Mouse (Mus musculus) heart, embryonic 15.5 days (tissue): ENCODE measurements around the gene Grhl1. TPM values are rescaled to one million over a fixed set of nuclear protein-coding genes. Genes with fewer than 3 reads are reported as not detected.

Source experiments
- ATAC-seq: fragments of 200-750 bp; cut with Nextera tagmentation; replicated peaks from 2 replicates; pipeline ENCODE4 v1.8.0; 2017; ENCODE audit warnings: low read depth, moderate TSS enrichment; ENCODE audit not compliant: insufficient number of reproducible peaks, insufficient read depth, low FRiP score
- H3K27ac ChIP-seq: fragments of 300-500 bp; sonication (generic); 2 replicates; pipeline ENCODE4 v1.5.1; 2015; ENCODE audit warnings: mild to moderate bottlenecking, inconsistent platforms
- H3K27me3 ChIP-seq: fragments of 300-500 bp; sonication (generic); 2 replicates; pipeline ENCODE4 v1.6.1; 2015; ENCODE audit warnings: inconsistent platforms
- H3K36me3 ChIP-seq: fragments of 300-500 bp; sonication (generic); 2 replicates; pipeline ENCODE4 v1.6.1; 2015; ENCODE audit warnings: mild to moderate bottlenecking, inconsistent platforms
- H3K4me1 ChIP-seq: fragments of 300-500 bp; sonication (generic); replicated peaks from 2 replicates; pipeline ENCODE4 v1.6.1; 2015; ENCODE audit warnings: inconsistent platforms
- H3K4me2 ChIP-seq: fragments of 300-500 bp; sonication (generic); 2 replicates; pipeline ENCODE4 v1.6.1; 2015; ENCODE audit warnings: inconsistent platforms, mild to moderate bottlenecking, moderate library complexity
- H3K4me3 ChIP-seq: fragments of 300-500 bp; sonication (generic); 2 replicates; pipeline ENCODE4 v1.5.1; 2015; ENCODE audit warnings: mild to moderate bottlenecking, inconsistent platforms
- H3K9ac ChIP-seq: fragments of 300-500 bp; sonication (generic); 2 replicates; pipeline ENCODE4 v1.6.1; 2015; ENCODE audit warnings: mild to moderate bottlenecking, inconsistent platforms
- H3K9me3 ChIP-seq: fragments of 300-500 bp; sonication (generic); replicated peaks from 2 replicates; pipeline ENCODE4 v1.6.1; 2016; ENCODE audit warnings: inconsistent platforms
- WGBS: fragments of 180-500 bp; shearing (Covaris S2); methylation state at CpG from one replicate; pipeline ENCODE4 v1.1.7; 2015; ENCODE audit warnings: mixed read lengths; 5-methylcytosine and 5-hydroxymethylcytosine counted together
- polyA plus RNA-seq: library from polyadenylated mRNA; unstranded; fragments of >200 nt; fragmentation: Nextera tagmentation; extraction: Ambion mirVana; gene quantifications from 2 replicates; pipeline ENCODE4 v1.2.1, GENCODE M21; 2015

Grhl1 gene
- polyA plus RNA-seq, 1 experiment from 2014 or later: 1.3 TPM

DNA sequence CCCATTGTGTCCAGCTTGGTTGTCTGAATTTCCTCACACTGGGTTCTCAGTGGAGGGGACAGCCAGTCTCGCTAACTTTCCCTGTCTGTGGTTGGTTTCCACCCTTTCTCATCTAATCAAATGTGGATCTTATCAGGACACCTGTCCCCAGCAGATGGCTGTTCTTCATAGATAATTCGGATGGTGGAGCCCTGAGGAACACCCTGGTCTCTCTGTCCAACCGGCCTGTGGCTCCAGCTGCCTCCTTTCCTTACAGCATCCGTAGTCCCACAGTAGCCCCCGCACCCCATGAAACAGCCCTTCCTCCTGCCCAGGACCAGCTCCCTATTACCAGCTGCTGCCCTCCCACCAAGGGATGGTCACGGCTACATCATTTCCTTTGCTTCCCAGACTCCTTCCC, 73.8 kb downstream of the Grhl1 start:
- Histone ChIP-seq H3K4me2 (no peak overlapping the region), H3K27ac (no peak overlapping the region), H3K9ac (no peak overlapping the region), H3K4me1 (peaks cover 30% of the 10 kb centered on the region), H3K36me3 (no peaks in the 10 kb centered on the region), H3K4me3 (no peak overlapping the region), H3K9me3 (no peaks in the 10 kb centered on the region), H3K27me3 (no peaks in the 10 kb centered on the region)
- ATAC-seq: no peak
- 76% methylated on average over 6 of the region's 6 CpGs for WGBS

DNA sequence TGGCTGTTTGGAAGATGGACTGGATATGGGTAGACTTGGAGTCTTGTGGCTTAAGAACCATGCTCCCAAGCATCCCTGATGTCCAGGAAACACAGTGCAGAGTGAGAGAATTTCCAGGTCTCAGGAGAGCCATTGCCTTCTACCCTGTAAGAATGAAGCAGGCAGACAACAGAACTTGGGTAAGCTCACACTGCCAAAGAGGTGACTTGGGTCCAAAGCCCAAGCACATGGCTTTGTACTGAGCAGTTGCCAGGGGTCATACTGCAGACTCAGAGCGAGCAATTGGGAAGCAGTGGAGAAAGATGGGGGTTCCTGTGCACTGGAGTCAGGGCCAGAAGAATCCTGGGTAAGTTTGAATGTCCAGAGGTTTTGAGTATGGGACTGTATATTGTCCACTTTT, 76.0 kb downstream of the Grhl1 start:
- Histone ChIP-seq H3K27me3 (no peaks in the 10 kb centered on the region), H3K36me3 (no peaks in the 10 kb centered on the region), H3K4me1 (peaks cover 31% of the 10 kb centered on the region), H3K9ac (no peak overlapping the region), H3K27ac (no peak overlapping the region), H3K4me3 (no peak overlapping the region), H3K9me3 (no peaks in the 10 kb centered on the region), H3K4me2 (no peak overlapping the region)
- no peak for ATAC-seq
- WGBS: 74% methylated on average over 1 of the region's 1 CpGs

DNA sequence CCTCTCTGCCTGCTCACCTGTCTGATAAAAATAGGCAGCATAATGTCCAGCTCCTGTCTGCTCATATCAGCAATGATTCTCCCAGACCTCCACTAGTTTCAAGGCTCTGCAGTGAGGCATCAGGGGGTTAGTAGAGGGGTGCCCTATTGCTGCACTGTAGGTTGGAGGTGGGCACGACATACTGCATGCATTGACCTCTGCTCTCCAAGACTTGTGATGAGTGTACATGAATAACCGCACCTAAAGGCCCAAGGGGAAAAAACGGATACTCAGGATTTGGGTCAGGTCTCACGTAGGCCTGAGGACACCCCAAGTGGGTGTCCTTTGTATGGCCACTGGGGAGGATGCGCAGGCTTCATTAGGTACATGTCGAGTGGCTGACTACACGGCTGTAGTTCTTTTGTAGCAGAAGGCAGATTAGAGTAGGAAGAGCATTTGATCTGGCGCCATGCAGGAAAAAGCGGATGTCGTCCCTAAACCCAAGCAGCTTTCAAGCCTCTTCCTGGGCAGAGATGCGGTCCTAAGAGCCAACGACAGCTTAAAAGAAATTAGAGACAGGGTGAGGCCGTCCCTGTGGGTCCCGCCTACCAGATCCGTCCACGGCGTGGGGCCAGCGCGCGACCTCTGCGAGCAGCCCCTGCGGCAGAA, 78.5 kb downstream of the Grhl1 start:
- H3K27ac ChIP-seq: peak overlapping the region; percentile 91
- H3K36me3 ChIP-seq: peaks cover 15% of the 10 kb centered on the region
- peaks cover 43% of the 10 kb centered on the region for H3K4me1 ChIP-seq
- 4% methylated on average over 22 of the region's 22 CpGs for WGBS
- H3K4me3 ChIP-seq: peak overlapping the region; percentile 100
- H3K9me3 ChIP-seq: no peaks in the 10 kb centered on the region
- H3K4me2 ChIP-seq: peak overlapping the region; percentile 66
- ATAC-seq: no peak
- H3K9ac ChIP-seq: peak overlapping the region; percentile 64
- H3K27me3 ChIP-seq: no peaks in the 10 kb centered on the region

DNA sequence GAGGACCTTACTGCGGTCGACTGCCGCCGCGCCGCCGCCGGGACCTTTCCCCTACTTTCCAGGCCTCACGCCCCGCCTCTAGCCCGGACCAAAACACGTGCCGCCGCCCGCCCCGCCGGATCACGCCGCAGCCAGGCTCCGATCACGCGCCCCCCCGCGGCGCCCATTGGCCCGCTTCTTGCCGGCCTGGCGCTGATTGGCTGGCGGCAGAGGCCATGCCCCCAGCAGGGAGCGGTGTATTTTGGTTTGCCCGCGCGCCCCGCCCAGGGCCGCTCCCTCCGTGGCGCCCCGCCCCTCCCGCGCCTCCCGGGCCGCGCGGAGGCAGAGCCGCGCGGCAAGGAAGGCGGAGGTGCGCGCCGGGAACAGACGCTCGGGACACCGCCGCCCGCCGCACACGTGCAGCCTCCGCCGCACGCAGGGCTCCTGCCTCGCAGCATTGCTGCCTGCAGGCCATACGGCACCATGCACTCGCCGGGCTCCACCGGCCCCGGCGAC, 79.0 kb downstream of the Grhl1 start, which contains the start of gene Klf11:
TSS of gene Klf11 (plus strand) at position 212 of the 495 bp plus-strand sequence.
- Histone ChIP-seq H3K4me1 (peaks cover 49% of the 10 kb centered on the region), H3K27me3 (no peaks in the 10 kb centered on the region), H3K36me3 (peaks cover 21% of the 10 kb centered on the region), H3K9ac (peak within 1 kb of the TSS; percentile 100), H3K27ac (peak within 1 kb of the TSS; percentile 99), H3K4me2 (peak within 1 kb of the TSS; percentile 66), H3K9me3 (no peaks in the 10 kb centered on the region), H3K4me3 (peak within 1 kb of the TSS; percentile 100)
- WGBS: under 1% methylated on average over 68 of the region's 68 CpGs
- ATAC-seq: peak; percentile 96

DNA sequence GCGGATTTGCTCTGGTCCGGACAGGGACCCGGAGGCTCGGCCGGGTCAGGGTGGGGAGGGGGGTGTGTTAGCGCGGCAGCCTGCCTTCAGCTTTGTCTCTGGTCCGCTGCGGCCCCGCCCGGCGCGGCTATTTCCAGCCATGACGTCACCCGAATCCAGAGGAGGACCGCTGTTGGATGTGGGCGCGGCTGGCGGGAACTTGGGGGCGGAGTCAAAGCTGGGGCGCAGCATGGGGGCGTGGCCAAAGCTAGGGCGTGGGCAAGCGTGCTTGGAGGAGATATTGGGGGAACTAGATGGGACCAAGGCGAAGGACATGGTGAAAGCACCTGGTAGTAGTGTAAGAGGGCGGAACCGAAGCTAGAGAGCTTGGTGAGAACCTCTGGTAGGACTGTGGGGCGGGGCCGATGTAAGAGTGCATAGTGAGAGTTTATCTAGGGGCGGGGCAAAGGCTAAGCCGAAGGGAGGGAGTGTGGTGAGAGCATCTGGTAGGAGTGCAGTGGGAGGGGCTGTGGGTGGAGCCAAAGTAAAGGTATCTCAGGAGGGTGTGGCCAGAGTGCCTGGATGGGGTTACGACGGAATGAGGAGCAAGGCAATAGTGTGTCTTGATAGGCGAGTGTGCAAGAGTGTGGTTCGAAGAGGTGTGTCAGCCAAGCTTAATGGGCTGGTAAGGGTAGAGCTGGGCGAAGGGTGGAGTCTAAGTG, 79.7 kb downstream of the Grhl1 start:
- peak; percentile 87 for ATAC-seq
- peaks cover 54% of the 10 kb centered on the region for H3K4me1 ChIP-seq
- 1% methylated on average over 34 of the region's 36 CpGs for WGBS
- H3K9ac ChIP-seq: peak overlapping the region; percentile 100
- H3K4me3 ChIP-seq: peak overlapping the region; percentile 100
- H3K4me2 ChIP-seq: peak overlapping the region; percentile 64
- H3K36me3 ChIP-seq: peaks cover 28% of the 10 kb centered on the region
- no peaks in the 10 kb centered on the region for H3K27me3 ChIP-seq
- H3K27ac ChIP-seq: peak overlapping the region; percentile 99
- no peaks in the 10 kb centered on the region for H3K9me3 ChIP-seq

DNA sequence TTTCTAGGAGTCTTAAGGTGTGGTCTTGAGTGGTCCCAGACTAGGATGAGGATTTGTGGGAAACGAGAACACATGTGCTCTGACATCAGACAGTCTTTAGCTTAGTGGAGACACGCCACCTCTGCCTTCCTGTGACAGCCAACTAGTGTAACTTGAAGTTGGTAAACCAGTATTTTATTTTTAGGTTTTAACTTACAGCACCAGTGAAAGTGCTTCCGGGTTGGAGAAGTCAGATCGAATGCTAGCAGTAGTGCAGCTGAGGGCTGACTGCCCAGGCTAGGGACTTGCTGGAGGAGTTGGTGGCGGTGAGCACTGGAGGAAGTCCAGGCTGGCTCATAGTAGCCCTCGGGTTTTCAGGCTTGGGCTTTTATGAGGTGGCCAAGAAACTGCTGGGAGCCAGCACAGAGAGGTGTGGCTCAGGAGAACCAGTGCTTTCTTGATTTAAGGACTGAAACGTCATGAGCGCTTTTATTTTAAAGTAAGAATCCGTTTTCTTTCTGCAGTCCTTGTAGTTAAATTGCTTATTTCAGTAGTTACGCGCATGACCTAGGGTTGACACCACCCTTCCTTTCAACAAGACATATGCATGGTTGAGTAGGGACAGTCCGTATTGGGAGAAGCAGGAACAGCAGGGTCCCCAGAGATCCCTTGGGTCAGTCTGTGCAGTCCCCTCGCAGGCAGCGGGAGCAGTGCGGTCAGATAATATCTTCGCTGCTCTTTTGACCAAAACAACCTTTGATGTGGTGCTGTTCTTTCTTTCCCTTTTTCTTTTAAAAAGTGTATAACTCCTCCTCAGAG, 82.2 kb downstream of the Grhl1 start:
- 79% methylated on average over 16 of the region's 16 CpGs for WGBS
- Histone ChIP-seq H3K4me1 (peaks cover 75% of the 10 kb centered on the region), H3K27ac (no peak overlapping the region), H3K9ac (no peak overlapping the region), H3K27me3 (no peaks in the 10 kb centered on the region), H3K4me3 (no peak overlapping the region), H3K36me3 (peaks cover 50% of the 10 kb centered on the region), H3K4me2 (no peak overlapping the region), H3K9me3 (no peaks in the 10 kb centered on the region)
- ATAC-seq: no peak

DNA sequence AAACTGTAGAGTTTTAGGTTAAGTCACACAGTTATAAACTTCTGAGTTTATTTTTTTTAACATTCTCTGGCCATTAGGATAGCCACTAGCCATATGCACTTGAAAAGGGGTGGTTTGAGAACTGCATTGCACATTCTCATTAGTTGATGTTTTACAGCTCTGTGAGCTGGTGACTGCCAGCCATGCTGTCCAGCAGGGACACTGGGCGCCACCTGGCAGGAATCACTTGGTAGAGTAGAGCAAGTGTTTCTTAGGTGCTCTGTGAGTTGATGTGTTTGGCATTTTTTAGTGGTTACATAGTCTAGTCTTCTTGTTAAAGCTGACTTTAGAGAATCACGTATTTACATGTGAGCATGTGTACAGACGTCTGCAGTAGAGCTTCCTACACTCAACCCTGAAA, 84.4 kb downstream of the Grhl1 start:
- Histone ChIP-seq H3K9me3 (no peaks in the 10 kb centered on the region), H3K4me3 (no peak overlapping the region), H3K36me3 (peaks cover 68% of the 10 kb centered on the region), H3K4me2 (no peak overlapping the region), H3K27me3 (no peaks in the 10 kb centered on the region), H3K27ac (no peak overlapping the region), H3K9ac (0 out of 2 replicates have a peak overlapping the region, but pooled peaks have one; percentile 4), H3K4me1 (peaks cover 71% of the 10 kb centered on the region)
- no peak for ATAC-seq
- WGBS: 74% methylated on average over 3 of the region's 3 CpGs

DNA sequence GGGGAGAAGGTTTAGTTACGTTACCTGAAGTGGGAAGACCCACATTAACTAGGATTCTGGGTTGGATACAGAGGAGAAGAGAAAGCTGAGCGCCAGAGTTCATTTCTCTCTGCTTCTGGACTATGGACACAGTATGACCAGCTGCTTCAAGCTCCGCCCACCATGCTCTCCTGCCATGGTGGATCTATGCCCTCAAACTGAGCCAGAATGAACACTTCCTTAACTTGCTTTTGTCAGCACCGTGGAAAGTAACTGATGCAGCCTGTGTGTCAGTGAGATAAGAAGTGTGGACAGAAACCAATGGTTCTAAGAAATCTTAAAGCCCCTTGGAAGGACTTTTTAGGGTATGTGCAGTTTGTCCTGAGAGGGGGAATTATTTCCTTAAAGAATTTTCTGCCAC, 86.9 kb downstream of the Grhl1 start:
- Histone ChIP-seq H3K27me3 (no peaks in the 10 kb centered on the region), H3K9ac (no peak overlapping the region), H3K27ac (no peak overlapping the region), H3K4me1 (peaks cover 52% of the 10 kb centered on the region), H3K36me3 (peaks cover 69% of the 10 kb centered on the region), H3K4me3 (no peak overlapping the region), H3K9me3 (no peaks in the 10 kb centered on the region), H3K4me2 (no peak overlapping the region)
- WGBS: 78% methylated on average over 4 of the region's 4 CpGs
- no peak for ATAC-seq

DNA sequence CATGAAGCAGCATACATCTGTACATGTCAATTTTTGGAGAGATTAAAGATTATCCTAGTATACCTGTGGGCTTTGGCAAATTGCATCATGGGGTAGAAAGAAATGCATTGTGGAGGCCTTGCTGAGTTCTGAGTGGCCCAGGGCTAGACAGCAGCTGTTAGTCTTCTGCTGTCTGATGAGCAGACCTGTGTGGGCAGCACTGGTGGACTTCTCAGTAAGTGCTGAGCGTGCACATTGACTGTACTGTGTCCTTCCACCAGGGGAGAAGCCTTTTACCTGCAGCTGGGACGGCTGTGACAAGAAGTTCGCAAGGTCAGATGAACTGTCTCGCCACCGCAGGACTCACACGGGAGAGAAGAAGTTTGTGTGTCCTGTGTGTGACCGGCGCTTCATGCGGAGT, 87.8 kb downstream of the Grhl1 start:
- 87% methylated on average over 9 of the region's 9 CpGs for WGBS
- Histone ChIP-seq H3K36me3 (peaks cover 61% of the 10 kb centered on the region), H3K9me3 (no peaks in the 10 kb centered on the region), H3K4me2 (no peak overlapping the region), H3K4me1 (peaks cover 43% of the 10 kb centered on the region), H3K9ac (no peak overlapping the region), H3K27ac (no peak overlapping the region), H3K4me3 (no peak overlapping the region), H3K27me3 (no peaks in the 10 kb centered on the region)
- ATAC-seq: no peak

DNA sequence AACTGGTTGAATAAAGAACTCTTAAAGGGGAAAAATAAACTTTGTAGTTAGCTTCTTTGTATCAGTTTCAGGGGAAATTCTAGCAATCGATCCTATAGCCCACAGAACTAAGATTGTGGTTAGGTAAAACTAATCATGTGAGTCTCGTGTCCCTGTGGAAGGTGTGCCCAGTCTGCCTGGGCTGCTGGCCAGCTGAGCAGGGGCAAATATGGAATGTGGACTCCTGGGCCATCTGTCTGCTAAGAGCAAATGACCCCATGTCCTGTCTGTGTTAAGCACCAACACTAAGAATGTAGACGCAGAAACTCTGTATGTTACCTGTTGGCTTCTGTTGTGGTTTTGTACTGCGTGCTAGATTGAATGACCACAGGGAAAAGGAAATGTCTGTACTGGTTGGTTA, 89.0 kb downstream of the Grhl1 start:
- H3K4me2 ChIP-seq: no peak overlapping the region
- peaks cover 50% of the 10 kb centered on the region for H3K36me3 ChIP-seq
- no peaks in the 10 kb centered on the region for H3K27me3 ChIP-seq
- no peaks in the 10 kb centered on the region for H3K9me3 ChIP-seq
- no peak overlapping the region for H3K4me3 ChIP-seq
- ATAC-seq: no peak
- 54% methylated on average over 4 of the region's 4 CpGs for WGBS
- H3K4me1 ChIP-seq: peaks cover 32% of the 10 kb centered on the region
- H3K9ac ChIP-seq: no peak overlapping the region
- no peak overlapping the region for H3K27ac ChIP-seq

DNA sequence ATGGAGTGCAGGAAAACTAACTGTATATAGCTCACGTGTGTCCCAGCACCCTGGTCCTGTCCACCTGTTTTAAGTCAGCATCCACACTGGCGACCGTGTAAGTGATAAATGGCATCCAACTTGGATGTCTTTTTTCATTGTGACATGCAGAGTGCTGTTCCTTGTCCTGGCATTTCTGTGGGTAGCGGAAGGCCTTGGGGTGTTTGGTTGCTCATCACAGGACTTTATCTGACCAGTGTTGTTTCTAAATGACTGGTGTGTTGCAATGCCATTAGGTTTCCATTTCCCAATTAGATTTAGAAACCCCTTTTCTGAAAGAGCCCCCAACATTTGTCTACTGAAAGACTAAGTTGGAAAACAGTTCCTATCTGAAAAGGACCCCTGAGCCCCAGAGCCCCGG, 90.0 kb downstream of the Grhl1 start:
- Histone ChIP-seq H3K4me3 (no peak overlapping the region), H3K36me3 (peaks cover 39% of the 10 kb centered on the region), H3K9ac (no peak overlapping the region), H3K27ac (no peak overlapping the region), H3K4me2 (no peak overlapping the region), H3K4me1 (peaks cover 25% of the 10 kb centered on the region), H3K9me3 (no peaks in the 10 kb centered on the region), H3K27me3 (no peaks in the 10 kb centered on the region)
- no peak for ATAC-seq
- WGBS: 84% methylated on average over 5 of the region's 5 CpGs
